Mouse (Mus musculus) CH12.LX (cell line): ENCODE measurements at regions not wholly inside any gene's neighbourhood (a gene's known extent, or its start where the extent isn't known, plus 50 kb on each side); places are given as distances from the start of the nearest gene placed in this dataset.

ENCODE experiments used
- DNase-seq: peaks from one replicate; pipeline ENCODE4 v3.0.0-alpha.2; 2013; ENCODE audit errors: extremely low read depth
- H3K27ac ChIP-seq: 2 replicates; pipeline ENCODE4 v1.5.1; 2012; ENCODE audit warnings: low read depth, mild to moderate bottlenecking, control low read depth, moderate library complexity; ENCODE audit not compliant: insufficient read depth
- H3K27me3 ChIP-seq: replicated peaks from 2 replicates; pipeline ENCODE3; 2012; ENCODE audit warnings: inconsistent platforms
- H3K36me3 ChIP-seq, 2 experiments: replicated peaks in 1 of 2; 2 replicates each; pipeline versions ENCODE3 to v1.6.1; 2012; ENCODE audit warnings: inconsistent platforms in 1 of 2, low read length in 1 of 2, mild to moderate bottlenecking in 1 of 2, mixed read lengths in 1 of 2, moderate library complexity in 1 of 2; ENCODE audit not compliant: control insufficient read depth in 1 of 2, insufficient read depth in 1 of 2
- H3K4me1 ChIP-seq, 2 experiments: 2 replicates each; pipeline ENCODE4 v1.6.1; 2012; ENCODE audit warnings: inconsistent platforms in 1 of 2, moderate library complexity in 1 of 2; ENCODE audit not compliant: insufficient read depth in 2 of 2, control insufficient read depth in 1 of 2
- H3K4me2 ChIP-seq: 2 replicates; pipeline ENCODE4 v1.6.1; 2012; ENCODE audit warnings: low read depth, mild to moderate bottlenecking, control low read depth; ENCODE audit not compliant: poor library complexity, insufficient read depth, severe bottlenecking
- H3K4me3 ChIP-seq, 3 experiments: fragments of 150-350 bp in 1 of 3; sonication (generic) in 1 of 3; replicated peaks in 1 of 3; 2 replicates each; pipeline versions ENCODE3 to v1.5.1; 2011 to 2012; ENCODE audit warnings: low read depth in 2 of 3, low read length in 2 of 3, mild to moderate bottlenecking in 2 of 3, moderate library complexity in 2 of 3, control low read depth in 1 of 3, improper control_type of control experiment in 1 of 3, inconsistent platforms in 1 of 3, mixed read lengths in 1 of 3; ENCODE audit not compliant: poor library complexity in 1 of 3
- H3K79me2 ChIP-seq: replicated peaks from 2 replicates; pipeline ENCODE4 v1.6.1; 2012; ENCODE audit warnings: mild to moderate bottlenecking, moderate library complexity; ENCODE audit not compliant: control insufficient read depth, poor library complexity, insufficient read depth, severe bottlenecking; ENCODE audit errors: extremely low read depth
- H3K9ac ChIP-seq: 2 replicates; pipeline ENCODE4 v1.6.1; 2012; ENCODE audit warnings: low read depth, mild to moderate bottlenecking, control low read depth, moderate library complexity; ENCODE audit not compliant: insufficient read depth
- H3K9me3 ChIP-seq: replicated peaks from 2 replicates; pipeline ENCODE3; 2012; ENCODE audit warnings: low read length, inconsistent platforms, mixed read lengths
- CHD2 ChIP-seq: IDR thresholded peaks from 2 replicates; pipeline ENCODE4 v1.6.1; 2011; ENCODE audit warnings: low read length, improper control_type of control experiment
- ETS1 ChIP-seq: conservative IDR thresholded peaks from 2 replicates; pipeline ENCODE4 v1.6.1; 2012; ENCODE audit warnings: low read depth, mild to moderate bottlenecking, inconsistent platforms, low read length, improper control_type of control experiment, moderate library complexity
- HCFC1 ChIP-seq: IDR thresholded peaks from 2 replicates; pipeline ENCODE4 v1.6.1; 2012; ENCODE audit warnings: low read depth, mild to moderate bottlenecking, inconsistent platforms, low read length, improper control_type of control experiment
- RCOR1 ChIP-seq: conservative IDR thresholded peaks from 2 replicates; pipeline ENCODE4 v1.6.1; 2012; ENCODE audit warnings: low read depth, mild to moderate bottlenecking, inconsistent platforms, low read length, improper control_type of control experiment
- USF2 ChIP-seq: conservative IDR thresholded peaks from 2 replicates; pipeline ENCODE4 v1.6.1; 2011; ENCODE audit warnings: low read depth, low read length, improper control_type of control experiment
- dilution Hi-C: fragments of 300-500 bp; cut with MboI; formaldehyde crosslinking; loops from 2 replicates; pipeline ENCODE4 v1.14.3; 2020; ENCODE audit warnings: low sequenced_read_pairs; ENCODE audit not compliant: extremely low pct_unique_long_range_greater_than_20kb, extremely low pct_ligation_motif_present
- in situ Hi-C: fragments of 300-500 bp; cut with MboI; formaldehyde crosslinking; loops from 3 replicates; pipeline ENCODE4 v1.14.3; 2019; ENCODE audit warnings: low sequenced_read_pairs, low pct_ligation_motif_present, low pct_unique_long_range_greater_than_20kb, mixed read lengths

GRCm38 (mm10) chr3:104274084-104274483 lies 53.9 kb upstream of the Magi3 start:
- in situ Hi-C loops = no loop called here
- H3K4me1 ChIP-seq = no peaks in the 10 kb centered on the region
- no peak overlapping the region for H3K27ac ChIP-seq
- no peaks in the 10 kb centered on the region for H3K9me3 ChIP-seq
- dilution Hi-C loops = no loop called here
- DNase-seq = no peak
- no peak overlapping the region for H3K9ac ChIP-seq
- H3K36me3 ChIP-seq = no peaks in the 10 kb centered on the region
- no peak overlapping the region for H3K4me3 ChIP-seq
- H3K4me2 ChIP-seq = no peak overlapping the region
- no peak for TF ChIP-seq RCOR1
- TF ChIP-seq HCFC1 = no peak
- no peak for TF ChIP-seq ETS1
- TF ChIP-seq USF2 = no peak
- TF ChIP-seq CHD2 = no peak
- no peaks in the 10 kb centered on the region for H3K79me2 ChIP-seq
- no peaks in the 10 kb centered on the region for H3K27me3 ChIP-seq
